Mouse (Mus musculus): ENCODE data around the gene Nav2. TPM values are rescaled to one million over a fixed set of nuclear protein-coding genes. Genes with fewer than 3 reads are reported as not detected.

Nav2 gene
- total and polyA plus RNA-seq, 3 experiments: 4.8 to 6.9 (median 6.4) TPM

Other genes with a start within 250 kb of the Nav2 start
- 10 to 100 TPM in 1 of 2 experiments, 1 to 10 TPM in 1; 7.0 to 10.5 TPM for gene Zdhhc13, start 119.7 kb upstream of the Nav2 start, total RNA-seq (2021)
- 1.5 TPM in 2 replicates for gene Zdhhc13, start 119.7 kb upstream of the Nav2 start, polyA plus RNA-seq (2012; rRNA removed)
- gene Csrp3, start 60.7 kb upstream of the Nav2 start, total RNA-seq (2021): not detected
- gene Csrp3, start 60.7 kb upstream of the Nav2 start, polyA plus RNA-seq (2012; rRNA removed): not detected in 2 replicates
- 1 to 10 TPM in 1 of 2 experiments, under 1 TPM in 1; 0.55 to 1.2 TPM for gene E2f8, start 27.1 kb upstream of the Nav2 start, total RNA-seq (2021)
- 0.51 and 0.66 TPM in 2 replicates for gene E2f8, start 27.1 kb upstream of the Nav2 start, polyA plus RNA-seq (2012; rRNA removed)

Measured in adrenal gland, adult 2 months (tissue).